8 mouse cellular contexts compared by ENCODE assay signal in the genomic region with DNA sequence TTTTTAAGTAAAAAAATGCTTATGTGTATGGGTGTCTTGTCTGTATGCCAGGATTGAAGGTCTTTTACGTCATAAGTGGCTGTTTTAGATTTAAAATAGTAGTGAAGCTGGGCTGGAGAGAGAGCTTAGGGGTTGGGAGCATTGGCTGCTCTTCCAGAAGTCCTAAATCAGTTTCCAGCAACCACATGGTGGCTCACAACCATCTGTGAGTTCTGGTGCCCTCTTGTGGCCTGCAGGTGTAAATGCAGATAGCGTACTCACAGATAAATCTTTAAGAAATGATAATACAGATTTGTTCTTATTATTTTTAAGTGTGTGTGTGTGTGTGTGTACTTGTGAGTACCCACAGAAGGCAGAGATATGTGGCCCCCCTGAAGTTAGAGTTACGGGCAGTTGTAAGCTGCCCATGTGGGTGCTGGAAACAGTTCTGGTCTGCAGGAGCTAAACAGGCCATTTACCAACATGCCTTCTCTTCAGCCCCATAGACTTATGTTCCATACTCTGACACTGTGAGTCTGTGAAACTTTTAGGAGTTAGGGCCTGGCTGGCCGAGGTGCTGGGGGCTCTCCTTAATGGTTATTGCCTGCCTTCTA. TPM values are rescaled to one million over a fixed set of nuclear protein-coding genes. Genes with fewer than 3 reads are reported as not detected.
DNase-seq lines count a peak whose midpoint lies in the region; ATAC-seq and TF ChIP-seq lines count a peak whose summit lies in the region.

No protein-coding gene starts in this region.

- no peaks in the 10 kb centered on the region for H3K9me3 ChIP-seq in ES-E14 (ENCODE audit: control insufficient read depth, insufficient read depth, low read depth, low read length)
- H3K9me3 ChIP-seq in forebrain, postnatal 0 days (ENCODE audit: low read length): no peaks in the 10 kb centered on the region
- H3K9me3 ChIP-seq in liver, embryonic 13.5 days (replicated peaks): no peaks in the 10 kb centered on the region

- no peaks in the 10 kb centered on the region for H3K4me1 ChIP-seq in ES-E14 (ENCODE audit: control insufficient read depth in 2 of 2, insufficient read depth in 2 of 2, low read length in 2 of 2, poor library complexity in 1 of 2)
- no peaks in the 10 kb centered on the region for H3K4me1 ChIP-seq in forebrain, postnatal 0 days (ENCODE audit: insufficient read depth)
- H3K4me1 ChIP-seq in liver, embryonic 13.5 days (replicated peaks): peaks cover 4% of the 10 kb centered on the region; the same call in 1 of the 2 replicates

- H3K4me2 ChIP-seq in forebrain, postnatal 0 days (ENCODE audit: low read depth): no peak overlapping the region
- H3K4me2 ChIP-seq in liver, embryonic 13.5 days: no peak overlapping the region

- ATAC-seq in forebrain, postnatal 0 days: peak; percentile 50
- 0 out of 2 replicates have a peak, but pooled peaks have one; percentile 22 for ATAC-seq in liver, embryonic 13.5 days (ENCODE audit: low read depth)

- WGBS in forebrain, postnatal 0 days: 48% methylated on average over 4 of the region's 4 CpGs
- WGBS in liver, embryonic 13.5 days (ENCODE audit: insufficient replicate concordance): 35% methylated on average over 4 of the region's 4 CpGs

- peak; percentile 92 for TF ChIP-seq CTCF in forebrain, postnatal 0 days (IDR thresholded peaks at IDR 0.05; ENCODE audit: low read depth)

- in situ Hi-C loops in ES-E14 (cut with MboI; ENCODE audit: low sequenced_read_pairs in 2 of 2, unreplicated experiment in 2 of 2): no loop called here

- no peak overlapping the region for H3K27ac ChIP-seq in ES-E14 (ENCODE audit: insufficient read depth, low read depth, low read length, poor library complexity, severe bottlenecking)
- H3K27ac ChIP-seq in forebrain, postnatal 0 days (ENCODE audit: low read depth, low read length): no peak overlapping the region
- no peak overlapping the region for H3K27ac ChIP-seq in liver, embryonic 13.5 days

- no peaks in the 10 kb centered on the region for H3K27me3 ChIP-seq in forebrain, postnatal 0 days (ENCODE audit: insufficient read depth, low read length)
- H3K27me3 ChIP-seq in liver, embryonic 13.5 days: no peaks in the 10 kb centered on the region

- H3K9ac ChIP-seq in ES-E14 (ENCODE audit: insufficient read depth, low read depth, low read length, poor library complexity, severe bottlenecking): peak overlapping the region; percentile 34; the same call in 1 of the 2 replicates
- H3K9ac ChIP-seq in forebrain, postnatal 0 days: no peak overlapping the region
- H3K9ac ChIP-seq in liver, embryonic 13.5 days: no peak overlapping the region

- H3K4me3 ChIP-seq in ES-E14 (ENCODE audit: insufficient read depth in 1 of 2, low read depth in 1 of 2, low read length in 2 of 2, poor library complexity in 1 of 2, severe bottlenecking in 1 of 2): no peak overlapping the region
- H3K4me3 ChIP-seq in forebrain, postnatal 0 days (ENCODE audit: low read depth, low read length): no peak overlapping the region
- H3K4me3 ChIP-seq in liver, embryonic 13.5 days (replicated peaks): no peak overlapping the region

- peaks cover 3% of the 10 kb centered on the region for H3K36me3 ChIP-seq in ES-E14 (ENCODE audit: control insufficient read depth, insufficient read depth, low read length, poor library complexity, severe bottlenecking)
- H3K36me3 ChIP-seq in forebrain, postnatal 0 days (ENCODE audit: insufficient read depth): peaks cover 3% of the 10 kb centered on the region
- peaks cover 29% of the 10 kb centered on the region for H3K36me3 ChIP-seq in liver, embryonic 13.5 days

- DNase-seq in 416B (ENCODE audit: low read depth): peak; percentile 80
- DNase-seq in ES-E14 (ENCODE audit: low read depth, low spot score): peak; percentile 65
- DNase-seq in cerebellum, adult 11-12 months: peak; percentile 28
- DNase-seq in forebrain, postnatal 0 days: peak; percentile 80
- peak; percentile 40 for DNase-seq in kidney, adult 18-20 months
- DNase-seq in liver, embryonic 13.5 days: peak; percentile 40
- DNase-seq in neural tube, embryonic 10.5 days (ENCODE audit: extremely low spot score, low spot score): peak; percentile 58
- DNase-seq in thymus, postnatal 14 days: peak; percentile 54

TF ChIP-seq in ES-E14, 5 proteins besides CTCF, POLR2A, EP300 and RAD21:
- TF ChIP-seq CHD2 (IDR thresholded peaks at IDR 0.05; ENCODE audit: low read depth, low read length) (no peak), ZC3H11A (IDR thresholded peaks at IDR 0.05; ENCODE audit: borderline replicate concordance, low read depth, low read length) (no peak), ZNF384 (IDR thresholded peaks at IDR 0.05; ENCODE audit: low read depth, low read length) (no peak), HCFC1 (IDR thresholded peaks at IDR 0.05; ENCODE audit: borderline replicate concordance, insufficient read depth, low read length) (no peak), MAFK (IDR thresholded peaks at IDR 0.05; ENCODE audit: insufficient read depth, low read depth, low read length) (no peak)
TF ChIP-seq in ES-E14: peak in this region for 0.

RNA-seq across cellular contexts. Expression of gene Taf9, which starts 8.6 kb away (rescaled TPM):
- total RNA-seq in ES-E14 (2012; rRNA removed): 11.9 and 15.2 TPM in 2 replicates
- total RNA-seq in forebrain, postnatal 0 days (2014; rRNA removed): 50.1 and 50.8 TPM in 2 replicates
- 40.8 and 57.6 TPM in 2 replicates for polyA plus RNA-seq in forebrain, postnatal 0 days (2015; fragmentation: Nextera tagmentation; extraction: Ambion mirVana)
- polyA plus RNA-seq in liver, embryonic 13.5 days (2015; fragmentation: Nextera tagmentation; extraction: Ambion mirVana): 15.9 and 16.8 TPM in 2 replicates

RNA-seq across cellular contexts. Expression of gene Rad17, which starts 9.1 kb away (rescaled TPM):
- 22.0 and 31.3 TPM in 2 replicates for total RNA-seq in ES-E14 (2012; rRNA removed)
- 22.2 and 28.2 TPM in 2 replicates for total RNA-seq in forebrain, postnatal 0 days (2014; rRNA removed)
- polyA plus RNA-seq in forebrain, postnatal 0 days (2015; fragmentation: Nextera tagmentation; extraction: Ambion mirVana): 11.3 and 13.3 TPM in 2 replicates
- polyA plus RNA-seq in liver, embryonic 13.5 days (2015; fragmentation: Nextera tagmentation; extraction: Ambion mirVana): 15.2 and 18.6 TPM in 2 replicates

RNA-seq across cellular contexts. Expression of gene Ak6, which starts 9.2 kb away (rescaled TPM):
- total RNA-seq in ES-E14 (2012; rRNA removed): 112 and 162 TPM in 2 replicates
- 162 and 212 TPM in 2 replicates for total RNA-seq in forebrain, postnatal 0 days (2014; rRNA removed)
- 401 and 512 TPM in 2 replicates for polyA plus RNA-seq in forebrain, postnatal 0 days (2015; fragmentation: Nextera tagmentation; extraction: Ambion mirVana)
- 219 and 231 TPM in 2 replicates for polyA plus RNA-seq in liver, embryonic 13.5 days (2015; fragmentation: Nextera tagmentation; extraction: Ambion mirVana)

RNA-seq across cellular contexts. Expression of gene Ccdc125, which starts 9.6 kb away (rescaled TPM):
- 1.7 and 2.3 TPM in 2 replicates for total RNA-seq in ES-E14 (2012; rRNA removed)
- total RNA-seq in forebrain, postnatal 0 days (2014; rRNA removed): 0.19 and 1.0 TPM in 2 replicates
- 0.80 and 1.3 TPM in 2 replicates for polyA plus RNA-seq in forebrain, postnatal 0 days (2015; fragmentation: Nextera tagmentation; extraction: Ambion mirVana)
- 5.3 and 6.0 TPM in 2 replicates for polyA plus RNA-seq in liver, embryonic 13.5 days (2015; fragmentation: Nextera tagmentation; extraction: Ambion mirVana)

RNA-seq across cellular contexts. Expression of gene Marveld2, which starts 43.2 kb away (rescaled TPM):
- 2.5 and 4.7 TPM in 2 replicates for total RNA-seq in ES-E14 (2012; rRNA removed)
- total RNA-seq in forebrain, postnatal 0 days (2014; rRNA removed): 1.0 and 1.8 TPM in 2 replicates
- 1.1 and 1.3 TPM in 2 replicates for polyA plus RNA-seq in forebrain, postnatal 0 days (2015; fragmentation: Nextera tagmentation; extraction: Ambion mirVana)
- polyA plus RNA-seq in liver, embryonic 13.5 days (2015; fragmentation: Nextera tagmentation; extraction: Ambion mirVana): 6.0 and 6.4 TPM in 2 replicates

Comparison
In these comparisons a context has a peak if more than half of its experiments do, and no peak if none do; other contexts are left out.
1. DNase-seq: peak in every context shown above with its lines; median percentile 80 in 416B; 80 in forebrain, postnatal 0 days; 65 in ES-E14; 58 in neural tube, embryonic 10.5 days; 54 in thymus, postnatal 14 days; 40 in kidney, adult 18-20 months; 40 in liver, embryonic 13.5 days; 28 in cerebellum, adult 11-12 months.